In genomic region chr4:133967138-133967865, GRCm38 (mm10) we compare ENCODE assay signal across 8 mouse cellular contexts. TPM values are rescaled to one million over a fixed set of nuclear protein-coding genes. Genes with fewer than 3 reads are reported as not detected.
A peak's percentile ranks its signal among the peaks of the same experiment; 100 is the strongest.
DNase-seq lines count a peak whose midpoint lies in the region; ATAC-seq lines count a peak whose summit lies in the region.

No protein-coding gene starts in this region.

- peaks cover 30% of the 10 kb centered on the region for H3K36me3 ChIP-seq in intestine, embryonic 15.5 days

- peak overlapping the region; percentile 88 for H3K9ac ChIP-seq in intestine, embryonic 15.5 days

- no peaks in the 10 kb centered on the region for H3K27me3 ChIP-seq in intestine, embryonic 15.5 days (replicated peaks)

- WGBS in intestine, embryonic 15.5 days, result under 1% methylated on average over 90 of the region's 101 CpGs

- peaks cover 20% of the 10 kb centered on the region for H3K4me1 ChIP-seq in intestine, embryonic 15.5 days (replicated peaks)

- H3K4me2 ChIP-seq in intestine, embryonic 15.5 days (replicated peaks), result peak overlapping the region; percentile 97

- peak overlapping the region; percentile 63 for H3K4me3 ChIP-seq in intestine, embryonic 15.5 days (replicated peaks)

- DNase-seq in adrenal gland, adult 2 months, result peak; percentile 98
- DNase-seq in embryo, embryonic 11 days, result peak; percentile 99
- DNase-seq in gastrocnemius, postnatal 25 days, result peak; percentile 97
- DNase-seq in left cerebral cortex, postnatal 14 days (ENCODE audit: low spot score in 2 of 2), result peak; percentile 97 to 98
- DNase-seq in right cerebral cortex, postnatal 14 days, result peak; percentile 98
- DNase-seq in urinary bladder, postnatal 25 days (ENCODE audit: low spot score), result peak; percentile 99

- no peaks in the 10 kb centered on the region for H3K9me3 ChIP-seq in intestine, embryonic 15.5 days

- peak overlapping the region; percentile 98 for H3K27ac ChIP-seq in intestine, embryonic 15.5 days

- peak; percentile 85 for ATAC-seq in intestine, embryonic 15.5 days
- ATAC-seq in megakaryocyte-erythroid progenitor cell, adult 5-6 weeks (replicated peaks; ENCODE audit: low FRiP score, low TSS enrichment, poor library complexity, severe bottlenecking), result peak; percentile 79

- intact Hi-C loops in left cerebral cortex, postnatal 14 days (cut with DNase I), result loop anchor here (5.0 kb wide), 1 partner anchor 55 kb away; no protein-coding TSS in a partner anchor

RNA-seq across cellular contexts. Expression of gene Hmgn2, which starts 1.1 kb away (rescaled TPM):
- 100 to 1,000 TPM; 109 to 291 TPM for total RNA-seq in adrenal gland, adult 2 months (2021)
- polyA plus RNA-seq in adrenal gland, adult 2 months (2012; rRNA removed), result 15.8 and 16.8 TPM in 2 replicates
- total RNA-seq in gastrocnemius, postnatal 25 days (2021), result 10 to 100 TPM; 47.8 to 48.9 TPM
- polyA plus RNA-seq in intestine, embryonic 15.5 days (2015; fragmentation: Nextera tagmentation; extraction: Ambion mirVana), result 1,763 and 2,086 TPM in 2 replicates
- 100 to 1,000 TPM; 118 to 146 TPM for total RNA-seq in left cerebral cortex, postnatal 14 days (2021)
- total RNA-seq in megakaryocyte-erythroid progenitor cell, adult 5-6 weeks (2014; fragmentation: Nextera tagmentation), result 542 and 559 TPM in 2 replicates
- 268 and 336 TPM in 2 replicates for total RNA-seq in megakaryocyte-erythroid progenitor cell, adult 5-6 weeks (2017)

RNA-seq across cellular contexts. Expression of gene Dhdds, which starts 33.4 kb away (rescaled TPM):
- 10 to 100 TPM; 43.9 to 49.4 TPM for total RNA-seq in adrenal gland, adult 2 months (2021)
- polyA plus RNA-seq in adrenal gland, adult 2 months (2012; rRNA removed), result 17.9 and 23.3 TPM in 2 replicates
- total RNA-seq in gastrocnemius, postnatal 25 days (2021), result 1 to 10 TPM; 9.5 TPM
- polyA plus RNA-seq in intestine, embryonic 15.5 days (2015; fragmentation: Nextera tagmentation; extraction: Ambion mirVana), result 40.3 and 41.9 TPM in 2 replicates
- total RNA-seq in left cerebral cortex, postnatal 14 days (2021), result 10 to 100 TPM; 61.0 to 63.6 TPM
- total RNA-seq in megakaryocyte-erythroid progenitor cell, adult 5-6 weeks (2014; fragmentation: Nextera tagmentation), result 27.0 and 34.0 TPM in 2 replicates
- total RNA-seq in megakaryocyte-erythroid progenitor cell, adult 5-6 weeks (2017), result 10.6 and 26.2 TPM in 2 replicates

RNA-seq across cellular contexts. Expression of gene Lin28a, which starts 51.3 kb away (rescaled TPM):
- not detected for total RNA-seq in adrenal gland, adult 2 months (2021)
- polyA plus RNA-seq in adrenal gland, adult 2 months (2012; rRNA removed), result not detected in 2 replicates
- under 1 TPM; 0.24 to 0.49 TPM for total RNA-seq in gastrocnemius, postnatal 25 days (2021)
- 0.05 and 0.10 TPM in 2 replicates for polyA plus RNA-seq in intestine, embryonic 15.5 days (2015; fragmentation: Nextera tagmentation; extraction: Ambion mirVana)
- not detected for total RNA-seq in left cerebral cortex, postnatal 14 days (2021)
- total RNA-seq in megakaryocyte-erythroid progenitor cell, adult 5-6 weeks (2014; fragmentation: Nextera tagmentation), result not detected in 2 replicates
- total RNA-seq in megakaryocyte-erythroid progenitor cell, adult 5-6 weeks (2017), result 0.23 TPM in 1 of 2 replicates, not detected in the other

Comparison
In these comparisons a context has a peak if more than half of its experiments do, and no peak if none do; other contexts are left out.
1. Peak in every context shown above with its lines: DNase-seq, ATAC-seq, H3K4me3 ChIP-seq and H3K27ac ChIP-seq.